Mouse (Mus musculus) liver, embryonic 14.5 days (tissue): Measurements from ENCODE around the gene Hnrnpa3.

Experiments
- CTCF ChIP-seq: IDR thresholded peaks from 2 replicates; pipeline ENCODE4 v1.5.1; 2016; ENCODE audit warnings: antibody characterized with exemption, low read depth, control low read depth
- EP300 ChIP-seq: IDR thresholded peaks from 2 replicates; pipeline ENCODE4 v1.6.1; 2016; ENCODE audit warnings: antibody characterized with exemption, low read depth

- TF ChIP-seq CTCF (0 out of 2 replicates have a peak, but pooled peaks have one; percentile 14), EP300 (peak; percentile 21; the same call in 1 of the 2 replicates)
Observed at GRCm38 (mm10) chr2:75659629-75659960, 534 bp downstream of the Hnrnpa3 start.
